Mouse (Mus musculus): ENCODE data around the gene Lbx1.

The Lbx1 gene

GRCm38 (mm10) chr19:45235766-45236362, at the start of gene Lbx1:
Gene Lbx1, minus strand, starts transcription at chr19:45235812.
- in situ Hi-C loops (cut with MboI; ENCODE audit: low sequenced_read_pairs) = no loop called here

- in situ Hi-C loops (cut with MboI; ENCODE audit: low sequenced_read_pairs) = no loop called here
Observed at GRCm38 (mm10) chr19:45283302-45283701, 47.7 kb upstream of the Lbx1 start.

- in situ Hi-C loops (cut with MboI; ENCODE audit: low sequenced_read_pairs) = no loop called here
Observed at GRCm38 (mm10) chr19:45276196-45276595, 40.6 kb upstream of the Lbx1 start.

- in situ Hi-C loops (cut with MboI; ENCODE audit: low sequenced_read_pairs) = no loop called here
Observed at GRCm38 (mm10) chr19:45271986-45272385, 36.4 kb upstream of the Lbx1 start.

- in situ Hi-C loops (cut with MboI; ENCODE audit: low sequenced_read_pairs) = no loop called here
Observed at GRCm38 (mm10) chr19:45262995-45263394, 27.4 kb upstream of the Lbx1 start.

GRCm38 (mm10) chr19:45257414-45258326, 22.1 kb upstream of the Lbx1 start:
- in situ Hi-C loops (cut with MboI; ENCODE audit: low sequenced_read_pairs) = no loop called here

- in situ Hi-C loops (cut with MboI; ENCODE audit: low sequenced_read_pairs) = no loop called here
Observed at GRCm38 (mm10) chr19:45254806-45255205, 19.2 kb upstream of the Lbx1 start.

- in situ Hi-C loops (cut with MboI; ENCODE audit: low sequenced_read_pairs) = no loop called here
Observed at GRCm38 (mm10) chr19:45252436-45252835, 16.8 kb upstream of the Lbx1 start.

GRCm38 (mm10) chr19:45248691-45249090, 13.1 kb upstream of the Lbx1 start:
- in situ Hi-C loops (cut with MboI; ENCODE audit: low sequenced_read_pairs) = no loop called here

GRCm38 (mm10) chr19:45243918-45244700, 8.5 kb upstream of the Lbx1 start:
- in situ Hi-C loops (cut with MboI; ENCODE audit: low sequenced_read_pairs) = no loop called here

- in situ Hi-C loops (cut with MboI; ENCODE audit: low sequenced_read_pairs) = no loop called here
Observed at GRCm38 (mm10) chr19:45243264-45243602, 7.6 kb upstream of the Lbx1 start.

- in situ Hi-C loops (cut with MboI; ENCODE audit: low sequenced_read_pairs) = no loop called here
Observed at GRCm38 (mm10) chr19:45242348-45243263, 7.0 kb upstream of the Lbx1 start.

- in situ Hi-C loops (cut with MboI; ENCODE audit: low sequenced_read_pairs) = no loop called here
Observed at GRCm38 (mm10) chr19:45242017-45242347, 6.4 kb upstream of the Lbx1 start.

GRCm38 (mm10) chr19:45240026-45240425, 4.4 kb upstream of the Lbx1 start:
- in situ Hi-C loops (cut with MboI; ENCODE audit: low sequenced_read_pairs) = no loop called here

GRCm38 (mm10) chr19:45239191-45239590, 3.6 kb upstream of the Lbx1 start:
- in situ Hi-C loops (cut with MboI; ENCODE audit: low sequenced_read_pairs) = no loop called here

GRCm38 (mm10) chr19:45237665-45238209, 2.1 kb upstream of the Lbx1 start:
- in situ Hi-C loops (cut with MboI; ENCODE audit: low sequenced_read_pairs) = no loop called here

- in situ Hi-C loops (cut with MboI; ENCODE audit: low sequenced_read_pairs) = no loop called here
Observed at GRCm38 (mm10) chr19:45237099-45237498, 1.5 kb upstream of the Lbx1 start.

- in situ Hi-C loops (cut with MboI; ENCODE audit: low sequenced_read_pairs) = no loop called here
Observed at GRCm38 (mm10) chr19:45236363-45236942, 841 bp upstream of the Lbx1 start.

- in situ Hi-C loops (cut with MboI; ENCODE audit: low sequenced_read_pairs) = no loop called here
Observed at GRCm38 (mm10) chr19:45235331-45235741, 276 bp downstream of the Lbx1 start.

GRCm38 (mm10) chr19:45234771-45235231, 811 bp downstream of the Lbx1 start:
- in situ Hi-C loops (cut with MboI; ENCODE audit: low sequenced_read_pairs) = no loop called here
